Mouse (Mus musculus): ENCODE results near the gene Nlrc4. TPM values are rescaled to one million over a fixed set of nuclear protein-coding genes. Genes with fewer than 3 reads are reported as not detected.

Gene Nlrc4
- polyA plus RNA-seq, 1 experiment = 0.25 TPM

- no peak for TF ChIP-seq POLR2A (IDR thresholded peaks at IDR 0.05; ENCODE audit: extremely low read depth, insufficient read depth, low read length)
- TF ChIP-seq CTCF (IDR thresholded peaks at IDR 0.05; ENCODE audit: extremely low read depth, insufficient read depth, low read length) = no peak
- Histone ChIP-seq H3K4me1 (ENCODE audit: control insufficient read depth, insufficient read depth, low read length) (no peaks in the 10 kb centered on the region), H3K27ac (ENCODE audit: insufficient read depth, low read length) (no peak overlapping the region), H3K4me3 (ENCODE audit: insufficient read depth, low read length) (no peak overlapping the region)
Measured at GRCm38 (mm10) chr17:74463510-74463909, 4.6 kb upstream of the Nlrc4 start.

DNA sequence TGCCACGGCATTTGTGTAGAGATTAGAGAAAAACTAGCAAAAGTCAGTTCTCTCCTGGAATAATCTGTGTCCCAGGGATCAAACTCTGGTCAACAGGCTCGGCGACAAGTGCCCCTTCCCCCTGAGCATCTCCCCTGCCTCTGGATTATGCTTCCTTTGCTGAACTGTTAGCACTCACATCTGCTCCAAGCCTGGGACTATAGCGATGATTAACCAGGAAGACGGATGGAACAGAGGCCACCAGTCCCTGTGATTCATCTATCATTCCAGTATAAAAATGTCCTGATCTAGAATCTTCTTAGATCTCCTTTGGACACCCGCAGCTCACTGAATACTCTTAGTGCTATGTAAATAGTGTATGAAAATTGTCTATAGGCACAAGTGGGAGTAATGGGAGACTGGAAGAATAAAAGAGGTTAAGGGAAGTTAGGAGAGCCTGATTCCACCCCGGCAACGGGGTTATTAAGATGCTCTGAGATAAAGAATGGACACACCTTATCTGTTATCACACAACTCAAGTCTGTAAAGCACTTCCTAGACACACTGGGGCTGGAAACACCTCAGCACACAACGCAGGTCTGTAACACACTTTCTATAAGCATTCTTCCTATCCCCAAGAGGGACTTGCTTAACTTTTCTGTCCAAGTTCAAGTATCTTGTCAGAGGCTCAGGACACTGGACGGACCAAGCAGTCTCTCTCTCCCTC, 817 bp downstream of the Nlrc4 start:
- TF ChIP-seq CTCF (IDR thresholded peaks at IDR 0.05; ENCODE audit: extremely low read depth, insufficient read depth, low read length) (no peak), POLR2A (IDR thresholded peaks at IDR 0.05; ENCODE audit: extremely low read depth, insufficient read depth, low read length) (no peak)
- H3K4me3 ChIP-seq (ENCODE audit: insufficient read depth, low read length) = no peak overlapping the region

GRCm38 (mm10) chr17:74456825-74457224, 2.1 kb downstream of the Nlrc4 start:
- Histone ChIP-seq H3K4me1 (ENCODE audit: control insufficient read depth, insufficient read depth, low read length) (no peaks in the 10 kb centered on the region), H3K4me3 (ENCODE audit: insufficient read depth, low read length) (no peak overlapping the region), H3K27ac (ENCODE audit: insufficient read depth, low read length) (no peak overlapping the region)
- TF ChIP-seq POLR2A (IDR thresholded peaks at IDR 0.05; ENCODE audit: extremely low read depth, insufficient read depth, low read length) = no peak
- TF ChIP-seq CTCF (IDR thresholded peaks at IDR 0.05; ENCODE audit: extremely low read depth, insufficient read depth, low read length) = no peak

More for the DNA sequence above, 817 bp downstream of the Nlrc4 start:
- Histone ChIP-seq H3K4me1 (ENCODE audit: control insufficient read depth, insufficient read depth, low read length) (no peaks in the 10 kb centered on the region), H3K27ac (ENCODE audit: insufficient read depth, low read length) (no peak overlapping the region)

- no peak for TF ChIP-seq POLR2A (IDR thresholded peaks at IDR 0.05; ENCODE audit: extremely low read depth, insufficient read depth, low read length)
- TF ChIP-seq CTCF (IDR thresholded peaks at IDR 0.05; ENCODE audit: extremely low read depth, insufficient read depth, low read length) = no peak
- H3K4me3 ChIP-seq (ENCODE audit: insufficient read depth, low read length) = no peak overlapping the region
- H3K4me1 ChIP-seq (ENCODE audit: control insufficient read depth, insufficient read depth, low read length) = no peaks in the 10 kb centered on the region
- no peak overlapping the region for H3K27ac ChIP-seq (ENCODE audit: insufficient read depth, low read length)
Measured at GRCm38 (mm10) chr17:74455426-74455825, 3.5 kb downstream of the Nlrc4 start.

DNA sequence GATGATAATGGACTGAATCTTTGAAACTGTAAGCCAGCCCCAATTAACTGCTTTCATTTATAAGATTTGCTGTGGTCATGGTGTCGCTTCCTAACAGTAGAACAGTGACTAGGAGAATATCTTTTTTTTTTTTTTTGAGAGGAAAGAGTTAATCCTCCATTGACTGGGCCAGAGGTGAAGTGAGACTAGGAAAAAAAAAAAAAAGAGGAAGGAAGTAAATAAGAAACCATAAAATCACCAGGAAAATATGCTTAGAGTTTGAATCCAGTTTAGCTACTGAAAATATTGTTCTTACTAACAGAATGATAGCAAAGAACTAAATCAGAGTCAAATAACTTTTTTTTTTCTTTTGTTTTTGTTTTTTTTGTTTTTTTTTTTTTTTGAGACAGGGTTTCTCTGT, 4.3 kb downstream of the Nlrc4 start:
- TF ChIP-seq CTCF (IDR thresholded peaks at IDR 0.05; ENCODE audit: extremely low read depth, insufficient read depth, low read length) (no peak), POLR2A (IDR thresholded peaks at IDR 0.05; ENCODE audit: extremely low read depth, insufficient read depth, low read length) (no peak)
- Histone ChIP-seq H3K4me1 (ENCODE audit: control insufficient read depth, insufficient read depth, low read length) (no peaks in the 10 kb centered on the region), H3K4me3 (ENCODE audit: insufficient read depth, low read length) (no peak overlapping the region), H3K27ac (ENCODE audit: insufficient read depth, low read length) (no peak overlapping the region)

- H3K4me1 ChIP-seq (ENCODE audit: control insufficient read depth, insufficient read depth, low read length) = no peaks in the 10 kb centered on the region
- no peak for TF ChIP-seq CTCF (IDR thresholded peaks at IDR 0.05; ENCODE audit: extremely low read depth, insufficient read depth, low read length)
- TF ChIP-seq POLR2A (IDR thresholded peaks at IDR 0.05; ENCODE audit: extremely low read depth, insufficient read depth, low read length) = no peak
- H3K27ac ChIP-seq (ENCODE audit: insufficient read depth, low read length) = no peak overlapping the region
- no peak overlapping the region for H3K4me3 ChIP-seq (ENCODE audit: insufficient read depth, low read length)
Measured at GRCm38 (mm10) chr17:74453928-74454327, 5.0 kb downstream of the Nlrc4 start.

DNA sequence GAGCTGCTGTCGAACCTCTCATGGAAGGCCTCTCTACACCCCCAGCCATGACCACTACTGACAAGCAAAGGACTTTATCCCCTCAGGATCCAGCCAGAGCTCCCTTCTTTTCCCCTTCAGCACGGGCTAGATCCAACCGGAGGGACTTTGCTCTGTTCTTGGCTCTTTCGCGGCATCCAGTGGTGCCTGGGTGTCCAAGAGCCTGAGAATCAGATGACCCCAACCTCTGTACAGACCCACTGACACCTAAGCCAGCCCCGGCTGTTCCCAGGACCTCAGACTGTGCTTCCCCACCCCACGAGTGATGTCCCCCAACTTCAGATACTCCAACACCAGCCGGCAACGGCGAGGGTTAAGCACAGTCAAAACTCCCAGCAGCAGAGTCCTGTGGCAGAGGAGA, 9.2 kb downstream of the Nlrc4 start:
- H3K4me1 ChIP-seq (ENCODE audit: control insufficient read depth, insufficient read depth, low read length) = no peaks in the 10 kb centered on the region
- H3K4me3 ChIP-seq (ENCODE audit: insufficient read depth, low read length) = no peak overlapping the region
- H3K27ac ChIP-seq (ENCODE audit: insufficient read depth, low read length) = no peak overlapping the region
- TF ChIP-seq CTCF (IDR thresholded peaks at IDR 0.05; ENCODE audit: extremely low read depth, insufficient read depth, low read length) (no peak), POLR2A (IDR thresholded peaks at IDR 0.05; ENCODE audit: extremely low read depth, insufficient read depth, low read length) (no peak)

DNA sequence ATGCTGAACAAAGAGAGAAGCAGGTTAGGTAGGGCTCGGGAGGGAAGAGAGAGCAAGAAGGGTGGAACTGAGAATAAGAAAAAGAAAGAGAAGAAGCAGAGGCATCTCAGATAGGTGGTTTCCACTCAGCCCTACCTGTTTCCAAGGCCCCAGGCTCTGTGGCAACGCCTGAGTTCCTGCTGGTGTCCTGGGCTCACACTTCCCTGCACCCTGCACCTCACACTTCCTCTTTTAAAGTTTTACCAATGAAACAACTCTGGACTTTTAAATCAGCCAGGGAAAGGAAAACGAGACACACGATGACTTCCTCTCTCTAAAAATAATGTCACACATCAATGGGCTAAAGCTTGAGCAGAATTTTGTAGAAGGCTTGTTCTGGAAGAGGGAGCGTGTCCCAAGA, 18.5 kb downstream of the Nlrc4 start:
- TF ChIP-seq POLR2A (IDR thresholded peaks at IDR 0.05; ENCODE audit: extremely low read depth, insufficient read depth, low read length) (no peak), CTCF (IDR thresholded peaks at IDR 0.05; ENCODE audit: extremely low read depth, insufficient read depth, low read length) (no peak)
- H3K27ac ChIP-seq (ENCODE audit: insufficient read depth, low read length) = no peak overlapping the region

DNA sequence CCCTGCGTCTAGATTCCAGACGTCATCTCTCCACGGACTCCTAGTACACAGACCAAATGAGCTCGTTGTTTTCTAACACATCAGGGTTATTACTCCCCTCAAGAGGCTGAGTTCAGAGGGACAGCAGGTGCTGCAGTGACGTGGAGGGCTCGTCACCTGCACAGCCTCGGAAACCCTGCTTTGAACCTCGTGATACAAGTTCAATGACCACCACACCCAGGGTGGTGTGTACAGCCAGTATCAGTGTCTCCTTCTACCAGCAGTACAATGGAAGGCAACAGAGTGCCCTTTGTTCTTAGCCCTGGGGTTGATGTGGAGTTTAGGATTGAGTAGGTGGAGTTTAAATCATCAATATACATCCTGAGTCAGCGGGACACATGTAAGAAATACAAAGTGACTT, 21.2 kb downstream of the Nlrc4 start:
- Histone ChIP-seq H3K27ac (ENCODE audit: insufficient read depth, low read length) (no peak overlapping the region), H3K4me3 (ENCODE audit: insufficient read depth, low read length) (no peak overlapping the region), H3K4me1 (ENCODE audit: control insufficient read depth, insufficient read depth, low read length) (peaks cover 1% of the 10 kb centered on the region; the same call in 1 of the 2 replicates)
- TF ChIP-seq CTCF (IDR thresholded peaks at IDR 0.05; ENCODE audit: extremely low read depth, insufficient read depth, low read length) (no peak), POLR2A (IDR thresholded peaks at IDR 0.05; ENCODE audit: extremely low read depth, insufficient read depth, low read length) (no peak)

More for the DNA sequence above, 18.5 kb downstream of the Nlrc4 start:
- no peak overlapping the region for H3K4me3 ChIP-seq (ENCODE audit: insufficient read depth, low read length)
- peaks cover 1% of the 10 kb centered on the region; the same call in 1 of the 2 replicates for H3K4me1 ChIP-seq (ENCODE audit: control insufficient read depth, insufficient read depth, low read length)

DNA sequence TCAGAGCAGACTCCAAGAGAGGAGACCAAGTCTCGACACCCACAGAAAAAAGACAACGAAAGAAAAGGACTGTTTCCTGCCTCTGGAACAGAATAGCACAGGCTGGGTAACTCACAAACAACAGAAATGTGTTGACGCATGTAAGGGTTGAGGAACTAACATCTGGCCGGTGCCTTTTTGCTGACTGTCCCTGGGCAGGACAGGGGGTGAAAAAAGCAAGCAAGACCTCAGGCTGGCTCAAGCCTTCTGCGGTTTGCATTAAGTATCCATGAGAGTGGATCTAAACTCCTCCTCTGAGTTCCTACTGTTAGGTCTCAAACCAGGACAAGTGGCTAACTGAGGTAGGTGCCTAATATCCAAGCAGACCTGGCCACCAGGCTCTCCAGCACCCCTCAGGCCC, 26.3 kb downstream of the Nlrc4 start:
- no peak overlapping the region for H3K27ac ChIP-seq (ENCODE audit: insufficient read depth, low read length)

More for the DNA sequence above, 26.3 kb downstream of the Nlrc4 start:
- TF ChIP-seq POLR2A (IDR thresholded peaks at IDR 0.05; ENCODE audit: extremely low read depth, insufficient read depth, low read length) (no peak), CTCF (IDR thresholded peaks at IDR 0.05; ENCODE audit: extremely low read depth, insufficient read depth, low read length) (no peak)
- Histone ChIP-seq H3K4me1 (ENCODE audit: control insufficient read depth, insufficient read depth, low read length) (peaks cover 1% of the 10 kb centered on the region; the same call in 1 of the 2 replicates), H3K4me3 (ENCODE audit: insufficient read depth, low read length) (no peak overlapping the region)
